Mouse (Mus musculus) splenic B cell, adult 2 months (primary cell): Measurements from ENCODE around the gene Sema6b.

Experiments used
- DNase-seq: peaks from one replicate; pipeline ENCODE4 v3.0.0-alpha.2; 2011; ENCODE audit warnings: low read depth, low spot score
- H3K27me3 ChIP-seq: 2 replicates; pipeline ENCODE4 v1.6.1; 2012; ENCODE audit warnings: mild to moderate bottlenecking, low read length, moderate library complexity, mixed read lengths; ENCODE audit not compliant: control insufficient read depth, poor library complexity, insufficient read depth, severe bottlenecking
- H3K36me3 ChIP-seq: 2 replicates; pipeline ENCODE4 v1.6.1; 2012; ENCODE audit warnings: mild to moderate bottlenecking, low read length, moderate library complexity, mixed read lengths; ENCODE audit not compliant: control insufficient read depth, poor library complexity, insufficient read depth, severe bottlenecking

Gene Sema6b

DNA sequence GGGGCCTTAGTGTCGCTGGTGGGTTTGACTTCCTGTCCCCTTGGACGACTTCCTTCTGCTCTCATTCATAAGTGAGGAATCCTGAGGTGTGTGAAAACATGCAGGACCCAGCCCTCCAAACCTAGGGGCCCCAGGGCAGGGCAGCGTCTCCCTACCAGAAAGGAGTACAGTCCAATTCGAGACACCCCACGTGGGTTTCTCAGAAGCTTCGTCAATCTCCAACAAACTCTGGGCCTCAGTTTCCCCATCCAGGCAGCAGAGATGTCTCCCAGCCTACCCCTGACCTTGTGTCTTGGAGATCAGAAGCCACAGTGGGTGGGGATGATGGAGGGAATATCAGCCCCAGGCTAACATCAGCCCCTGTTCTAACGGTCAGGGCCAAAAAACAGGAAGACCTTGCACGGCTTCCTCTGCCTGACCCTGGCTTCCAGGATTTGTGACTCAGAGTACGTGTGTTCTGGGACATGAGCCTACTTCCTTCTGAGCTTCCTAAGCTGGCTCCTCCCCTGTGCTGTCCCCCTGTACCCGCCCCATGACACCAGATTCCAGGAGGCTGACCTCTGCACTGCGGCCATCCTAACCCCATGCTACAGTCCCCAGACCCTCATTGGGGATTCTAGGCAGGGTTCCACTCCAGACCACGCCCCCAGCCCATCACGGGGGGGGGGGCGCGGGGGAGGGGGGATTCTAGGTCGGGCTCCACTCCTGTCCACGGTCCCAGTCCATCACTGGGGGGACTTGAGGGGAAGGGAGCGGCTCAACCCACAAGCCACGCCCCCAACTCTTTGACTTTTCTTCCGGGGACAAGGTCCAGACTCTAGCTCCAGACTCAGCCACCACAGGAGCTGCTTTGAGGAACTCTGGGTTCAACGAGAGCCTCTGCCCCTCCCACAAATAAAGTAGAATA, 6.4 kb downstream of the Sema6b start:
- H3K27me3 ChIP-seq, result no peaks in the 10 kb centered on the region
- H3K36me3 ChIP-seq, result no peaks in the 10 kb centered on the region
- peak; percentile 43 for DNase-seq

DNA sequence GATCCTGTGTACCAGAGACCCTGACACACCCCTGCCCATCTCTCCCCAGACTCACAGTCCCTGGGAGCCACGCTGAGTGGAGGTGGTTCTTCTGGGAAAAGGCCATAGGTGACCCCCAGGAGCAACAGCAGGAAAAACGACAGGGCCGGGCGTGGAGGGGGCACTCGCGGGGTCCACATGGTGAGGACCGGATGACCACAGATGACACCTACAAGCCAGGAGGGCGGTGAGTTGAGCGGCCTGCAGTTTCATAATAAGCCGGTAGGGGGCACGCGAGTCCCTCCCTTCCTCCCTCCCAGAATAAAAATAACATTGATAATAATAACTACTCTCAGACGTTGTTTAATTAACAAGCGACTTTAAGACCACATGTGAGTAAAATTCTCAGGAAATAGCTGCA, 7.5 kb downstream of the Sema6b start:
- DNase-seq, result peak; percentile 85
- H3K27me3 ChIP-seq, result no peaks in the 10 kb centered on the region
- H3K36me3 ChIP-seq, result no peaks in the 10 kb centered on the region

DNA sequence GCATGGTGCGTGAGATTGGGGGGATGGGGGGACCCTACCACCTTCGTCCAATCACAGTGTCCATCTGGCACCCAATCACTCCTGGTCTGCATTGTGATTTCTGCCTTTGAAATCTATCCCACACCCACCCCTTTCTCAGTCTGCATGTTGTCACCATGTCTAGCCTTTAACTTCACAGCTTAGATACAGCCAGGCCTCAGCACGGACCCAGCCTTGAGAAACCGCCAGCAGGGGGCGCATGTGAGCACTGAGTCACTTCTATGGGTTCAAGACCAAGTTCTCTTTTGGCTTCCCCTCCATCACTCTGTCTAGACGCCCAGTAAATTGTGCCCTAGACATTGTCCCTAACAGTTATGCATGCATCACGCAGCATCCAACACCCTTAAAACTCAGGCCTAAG, 8.3 kb downstream of the Sema6b start:
- DNase-seq, result peak; percentile 86
- Histone ChIP-seq H3K27me3 (no peaks in the 10 kb centered on the region), H3K36me3 (no peaks in the 10 kb centered on the region)

DNA sequence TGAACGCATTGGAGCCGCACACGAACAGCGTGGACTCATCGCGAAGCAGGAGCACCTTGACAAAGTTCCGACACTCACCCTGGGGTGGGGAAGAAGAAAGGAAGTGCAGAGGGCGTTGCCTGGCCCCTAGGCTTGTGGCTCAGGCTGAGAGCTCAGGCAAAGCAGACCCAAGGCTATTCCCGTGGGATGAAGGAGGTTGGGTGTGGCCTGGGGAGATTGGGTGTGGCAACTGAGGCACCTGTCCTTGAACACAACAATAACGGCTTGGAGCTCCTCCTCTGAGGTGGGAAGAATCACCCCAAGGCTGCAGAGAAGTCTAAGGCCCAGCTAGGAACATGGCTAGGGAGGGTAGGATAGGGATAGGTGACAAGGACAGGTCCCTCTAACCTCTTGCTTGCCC, 9.0 kb downstream of the Sema6b start:
- no peaks in the 10 kb centered on the region for H3K27me3 ChIP-seq
- no peak for DNase-seq
- H3K36me3 ChIP-seq, result no peaks in the 10 kb centered on the region

DNA sequence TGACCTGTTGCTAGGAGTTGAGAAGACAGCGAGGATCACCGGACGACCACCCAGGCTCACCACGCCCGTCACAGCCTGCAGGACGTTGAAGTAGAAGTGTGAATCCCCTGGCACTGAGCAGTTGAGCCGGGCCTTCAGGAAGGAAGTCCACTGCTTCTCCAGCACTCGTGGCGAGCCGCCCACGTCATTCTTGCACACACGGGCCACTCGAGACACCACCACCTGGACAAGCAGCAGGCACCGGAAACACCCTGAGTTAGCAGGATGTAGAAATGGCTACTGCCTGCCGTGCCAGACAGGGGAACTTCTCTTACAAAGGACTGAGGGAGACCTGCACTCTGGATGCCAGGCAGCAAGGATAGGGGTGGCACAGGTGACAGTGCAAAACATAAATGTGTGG, 11.9 kb downstream of the Sema6b start:
- no peaks in the 10 kb centered on the region for H3K36me3 ChIP-seq
- no peaks in the 10 kb centered on the region for H3K27me3 ChIP-seq
- peak; percentile 28 for DNase-seq

GRCm38 (mm10) chr17:56126175-56126574, 14.0 kb downstream of the Sema6b start:
- no peak for DNase-seq
- Histone ChIP-seq H3K27me3 (no peaks in the 10 kb centered on the region), H3K36me3 (no peaks in the 10 kb centered on the region)

- no peak for DNase-seq
- no peaks in the 10 kb centered on the region for H3K36me3 ChIP-seq
- no peaks in the 10 kb centered on the region for H3K27me3 ChIP-seq
Measured at GRCm38 (mm10) chr17:56125276-56125630, 14.9 kb downstream of the Sema6b start.

GRCm38 (mm10) chr17:56124377-56125275, 15.5 kb downstream of the Sema6b start:
- peak; percentile 78 for DNase-seq
- Histone ChIP-seq H3K36me3 (no peaks in the 10 kb centered on the region), H3K27me3 (no peaks in the 10 kb centered on the region)

DNA sequence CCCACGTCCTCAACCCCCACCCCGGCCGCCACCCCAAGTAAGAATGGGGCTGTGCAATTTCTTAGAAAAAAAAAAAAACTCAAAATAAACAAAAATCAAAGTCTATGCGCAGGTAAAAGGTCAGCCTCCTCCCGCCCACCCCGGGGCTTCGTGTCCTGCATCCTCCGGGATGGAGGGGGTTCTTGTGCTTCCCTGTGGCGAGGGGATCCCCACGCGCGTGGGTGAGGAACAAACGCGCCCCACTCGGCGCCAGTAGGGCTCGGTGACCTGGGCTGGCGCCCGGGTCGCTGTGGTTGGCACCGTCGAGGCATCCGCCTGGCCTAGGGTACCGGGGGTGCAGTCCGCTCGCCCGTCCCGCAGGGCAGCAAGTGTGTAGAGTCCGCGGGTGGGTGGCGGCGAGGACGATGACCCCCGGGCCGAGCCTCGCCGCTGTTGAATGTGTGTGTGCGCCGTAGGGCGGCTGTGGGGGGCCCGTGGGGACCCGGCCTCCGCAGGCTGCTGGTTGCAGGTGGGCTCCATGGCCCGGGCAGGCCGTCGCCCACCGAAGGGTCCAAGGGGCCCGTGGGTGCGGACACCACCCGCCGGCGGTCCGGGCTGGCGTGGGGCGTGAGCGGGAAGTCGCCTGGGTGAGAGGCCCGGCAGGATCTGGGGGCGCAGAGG, 16.3 kb downstream of the Sema6b start:
- DNase-seq, result no peak
- Histone ChIP-seq H3K27me3 (no peaks in the 10 kb centered on the region), H3K36me3 (no peaks in the 10 kb centered on the region)

DNA sequence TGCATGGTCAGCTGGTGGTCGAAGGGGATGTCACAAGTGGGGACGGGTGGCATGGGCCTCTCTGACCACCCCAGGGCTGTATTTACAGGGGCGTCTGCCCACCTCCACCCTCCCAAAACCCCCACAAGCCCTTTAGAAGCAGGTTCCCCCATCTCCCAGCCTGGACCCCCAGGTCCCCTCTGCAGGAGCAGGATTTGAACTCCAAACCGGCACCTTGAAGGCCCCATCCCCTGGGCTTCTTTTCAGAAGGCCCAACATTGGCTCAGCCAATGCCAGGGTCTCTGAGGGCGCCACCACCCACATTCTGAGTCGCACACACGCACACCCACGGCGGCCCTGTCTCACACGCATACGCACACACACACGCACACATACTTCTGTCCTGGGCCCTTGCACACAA, 17.0 kb downstream of the Sema6b start:
- Histone ChIP-seq H3K27me3 (no peaks in the 10 kb centered on the region), H3K36me3 (no peaks in the 10 kb centered on the region)
- DNase-seq, result no peak

DNA sequence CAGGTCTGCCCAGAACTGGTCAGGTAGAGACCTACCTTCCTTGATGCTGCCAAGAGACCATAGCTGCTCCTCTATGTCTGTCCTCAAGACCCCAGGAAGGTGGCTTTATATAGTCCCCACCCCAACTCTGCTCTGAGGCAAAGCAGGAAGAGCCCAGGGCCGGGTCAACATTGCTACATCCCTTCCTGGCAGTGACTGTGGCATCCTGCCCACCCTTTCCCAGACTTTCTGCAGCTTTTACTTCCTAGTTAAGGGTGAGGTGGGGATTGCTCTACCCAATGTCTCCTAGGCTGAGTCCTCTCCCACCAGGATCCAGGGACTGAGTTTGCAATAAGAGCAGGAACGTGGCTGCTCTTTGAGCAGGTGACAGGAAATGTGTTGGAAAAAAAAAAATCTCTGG, 18.3 kb downstream of the Sema6b start, which contains the start of gene Lrg1:
Gene Lrg1 (minus strand): TSS at position 176 of the 400 bp plus-strand sequence.
- Histone ChIP-seq H3K27me3 (no peaks in the 10 kb centered on the region), H3K36me3 (no peaks in the 10 kb centered on the region)
- no peak for DNase-seq

GRCm38 (mm10) chr17:56119981-56120880, 19.9 kb downstream of the Sema6b start:
- Histone ChIP-seq H3K36me3 (no peaks in the 10 kb centered on the region), H3K27me3 (no peaks in the 10 kb centered on the region)
- no peak for DNase-seq

DNA sequence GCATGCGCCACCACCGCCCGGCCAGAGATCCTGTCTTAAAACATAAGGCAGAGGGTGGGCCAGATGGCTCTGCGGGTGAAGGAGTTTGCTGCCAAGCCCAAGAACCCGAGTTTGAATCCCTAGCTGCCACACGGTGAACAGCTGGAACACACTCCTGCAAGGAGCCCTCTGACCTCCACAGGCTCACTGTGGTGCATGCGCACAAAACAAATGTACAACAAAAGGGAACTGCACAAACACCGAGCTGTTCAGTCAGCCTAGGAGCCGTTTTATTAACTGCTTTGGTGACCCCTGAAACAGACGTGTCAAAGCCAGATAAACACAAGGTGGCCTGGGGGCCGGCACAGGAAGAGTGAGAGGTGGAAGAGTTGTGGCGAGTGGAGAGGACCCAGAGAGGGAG, 20.7 kb downstream of the Sema6b start:
- Histone ChIP-seq H3K27me3 (no peaks in the 10 kb centered on the region), H3K36me3 (no peaks in the 10 kb centered on the region)
- DNase-seq, result no peak

GRCm38 (mm10) chr17:56117251-56117710, 22.9 kb downstream of the Sema6b start, which contains the start of gene Plin5:
TSS of gene Plin5 (minus strand) at chr17:56117596.
- H3K27me3 ChIP-seq, result no peaks in the 10 kb centered on the region
- no peaks in the 10 kb centered on the region for H3K36me3 ChIP-seq
- no peak for DNase-seq
